Mouse (Mus musculus) MEL-GATA-1-ER (cell line): ENCODE results near the gene Dhx34.
A peak's percentile ranks its signal among the peaks of the same experiment; 100 is the strongest.

Source experiments
- DNase-seq: peaks from one replicate; pipeline ENCODE4 v3.0.0-alpha.2; 2012; ENCODE audit warnings: low read depth; ENCODE audit errors: extremely low read depth

Gene Dhx34

DNA sequence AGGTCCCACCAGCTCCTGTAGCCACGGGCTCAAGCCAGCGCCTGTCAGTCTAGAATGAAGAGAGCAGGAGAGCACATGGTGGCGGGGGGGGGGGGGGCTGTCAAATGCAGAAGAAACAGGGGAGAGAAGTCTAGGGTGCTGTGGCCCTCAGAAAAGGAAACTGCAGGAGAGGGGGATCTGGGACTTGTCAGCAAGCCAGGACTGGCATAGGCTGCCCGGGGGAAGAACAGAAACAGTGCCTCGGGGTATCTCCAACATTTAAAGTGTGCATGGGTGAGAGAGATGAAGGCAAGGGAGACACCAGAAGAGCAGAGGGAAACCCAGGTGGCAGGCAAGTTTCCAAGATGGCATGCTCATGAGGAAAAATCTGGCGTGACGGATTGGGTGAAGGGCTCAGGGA lies 59.8 kb downstream of the Dhx34 start:
- no peak for DNase-seq

DNA sequence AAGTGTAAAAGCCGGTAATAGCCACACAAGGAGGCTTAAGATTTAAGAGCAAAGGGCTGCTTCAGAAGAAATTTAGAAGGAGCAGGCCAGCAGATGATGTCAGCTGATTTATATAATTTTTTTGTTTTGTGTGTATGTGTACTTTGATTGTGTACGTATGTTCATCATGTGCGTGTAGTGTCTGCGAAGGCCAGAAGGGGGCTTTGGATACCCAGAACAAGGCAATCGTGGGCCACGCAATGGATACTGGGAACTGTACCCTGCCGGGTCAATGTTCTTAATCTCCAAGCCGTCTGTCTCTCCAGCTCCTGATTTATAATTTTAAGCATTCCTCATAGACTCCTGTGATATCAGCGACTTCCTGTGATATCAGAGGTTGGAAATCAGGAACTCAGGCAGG lies 60.5 kb downstream of the Dhx34 start:
- no peak for DNase-seq

DNA sequence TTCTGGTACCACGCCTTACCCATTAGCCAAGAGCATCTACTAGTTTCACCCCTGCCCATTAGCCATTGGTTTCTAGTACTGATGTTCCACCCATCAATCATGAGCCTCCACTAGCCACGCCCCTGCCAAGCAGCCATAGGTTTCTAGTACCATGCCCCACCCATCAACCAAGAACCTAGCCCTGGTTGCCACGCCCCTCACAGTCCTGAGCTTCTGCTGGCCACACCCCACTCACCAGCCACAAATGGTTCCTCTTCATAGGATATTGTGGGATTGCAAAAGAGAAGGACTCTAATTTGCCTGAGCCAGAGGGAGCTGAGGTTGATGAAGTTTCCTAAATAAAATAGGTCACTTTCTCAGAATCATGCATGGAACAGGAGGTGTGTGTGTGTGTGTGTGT lies 61.1 kb downstream of the Dhx34 start:
- peak; percentile 56 for DNase-seq

DNA sequence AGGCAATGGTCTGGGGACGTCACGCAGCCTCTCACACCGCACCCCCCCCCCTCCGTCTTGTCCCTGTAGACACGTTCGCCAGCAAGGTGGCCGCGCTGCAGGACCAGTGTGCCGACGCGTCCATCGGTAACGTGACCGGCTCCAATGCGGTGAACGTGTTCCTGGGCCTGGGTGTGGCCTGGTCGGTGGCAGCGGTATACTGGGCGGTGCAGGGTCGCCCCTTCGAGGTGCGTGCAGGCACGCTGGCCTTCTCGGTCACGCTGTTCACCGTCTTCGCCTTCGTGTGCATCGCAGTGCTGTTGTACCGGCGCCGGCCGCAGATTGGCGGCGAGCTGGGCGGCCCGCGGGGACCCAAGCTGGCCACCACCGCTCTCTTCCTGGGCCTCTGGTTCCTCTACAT lies 63.1 kb downstream of the Dhx34 start:
- no peak for DNase-seq

DNA sequence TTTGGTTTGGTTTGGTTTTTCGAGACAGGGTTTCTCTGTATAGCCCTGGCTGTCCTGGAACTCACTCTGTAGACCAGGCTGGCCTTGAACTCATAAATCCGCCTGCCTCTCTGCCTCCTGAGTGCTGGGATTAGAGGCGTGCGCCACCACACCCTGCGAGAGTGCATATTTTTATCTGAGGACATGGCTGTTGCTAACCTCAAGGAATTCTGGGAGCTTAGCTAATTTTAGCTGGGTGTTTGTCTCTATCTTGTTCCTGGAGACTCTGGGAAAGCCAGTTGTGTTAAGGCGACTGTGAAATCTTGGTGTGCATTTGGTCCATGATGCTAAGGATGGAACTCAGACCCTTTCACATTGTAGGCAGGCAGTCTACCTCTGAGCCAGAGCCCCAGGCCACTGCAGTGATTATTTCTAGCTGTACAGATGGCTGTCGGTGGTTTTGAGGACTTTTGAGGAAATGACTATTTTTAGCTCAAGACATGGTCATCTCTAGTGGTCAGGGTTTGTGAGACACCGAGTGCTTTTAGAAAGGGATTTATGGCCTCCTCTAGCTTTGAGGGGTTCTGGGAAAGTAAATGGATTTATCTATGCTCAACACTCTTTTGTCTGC lies 65.6 kb downstream of the Dhx34 start:
- no peak for DNase-seq

DNA sequence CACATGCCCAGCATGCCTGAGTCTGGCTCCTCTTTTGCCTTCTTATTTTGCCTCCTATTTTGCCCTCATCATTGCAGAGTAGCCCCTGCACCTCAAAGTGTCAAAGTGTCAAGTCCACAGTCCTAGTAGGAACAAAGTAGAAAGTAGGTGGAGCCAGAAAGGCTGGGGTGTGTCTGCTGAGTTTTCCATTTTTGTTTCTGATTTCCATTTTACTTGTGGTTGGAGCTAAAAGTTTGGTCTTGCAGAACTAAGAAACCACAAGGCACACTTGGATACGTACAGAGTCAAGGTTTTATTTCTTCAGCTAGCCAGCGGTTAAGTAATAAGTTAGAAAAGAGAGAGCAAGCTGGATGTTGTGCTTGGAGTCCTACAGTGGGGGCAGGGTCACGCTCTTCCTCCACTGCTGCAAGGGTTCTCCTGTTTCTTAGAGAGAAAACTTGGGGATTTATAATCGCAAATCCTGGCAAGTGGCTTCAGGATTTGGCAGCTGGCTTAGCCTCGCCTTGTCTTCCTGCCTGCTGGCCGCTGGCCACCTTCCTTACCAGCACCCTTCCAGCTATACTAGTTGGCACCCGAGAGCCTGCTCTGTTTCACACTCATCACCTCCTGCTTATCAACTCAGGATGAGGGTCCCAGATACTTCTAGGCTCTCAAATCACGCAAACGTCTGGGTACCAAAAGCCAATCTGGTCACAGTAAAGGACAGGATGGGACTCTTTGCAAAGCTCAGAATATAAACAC lies 66.5 kb downstream of the Dhx34 start:
- DNase-seq = no peak

DNA sequence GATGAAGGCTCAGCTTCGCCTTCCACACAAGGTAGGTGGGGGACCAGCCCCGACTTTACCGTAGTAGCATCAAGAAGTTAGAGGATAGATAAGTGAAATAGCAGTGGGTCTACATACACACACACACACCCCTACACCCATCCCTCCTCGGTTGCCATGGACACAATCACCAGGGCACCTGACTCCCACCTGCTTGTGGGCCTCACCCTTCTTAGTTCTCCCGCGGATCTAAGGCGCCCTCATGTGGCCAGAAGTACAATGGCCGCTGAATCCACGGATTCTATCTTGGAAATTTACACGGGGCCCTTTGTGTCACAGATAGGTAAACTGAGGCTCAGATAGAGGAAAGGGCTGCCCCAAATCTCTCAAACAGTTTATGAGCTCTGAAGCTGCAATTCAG lies 68.3 kb downstream of the Dhx34 start:
- DNase-seq = no peak

DNA sequence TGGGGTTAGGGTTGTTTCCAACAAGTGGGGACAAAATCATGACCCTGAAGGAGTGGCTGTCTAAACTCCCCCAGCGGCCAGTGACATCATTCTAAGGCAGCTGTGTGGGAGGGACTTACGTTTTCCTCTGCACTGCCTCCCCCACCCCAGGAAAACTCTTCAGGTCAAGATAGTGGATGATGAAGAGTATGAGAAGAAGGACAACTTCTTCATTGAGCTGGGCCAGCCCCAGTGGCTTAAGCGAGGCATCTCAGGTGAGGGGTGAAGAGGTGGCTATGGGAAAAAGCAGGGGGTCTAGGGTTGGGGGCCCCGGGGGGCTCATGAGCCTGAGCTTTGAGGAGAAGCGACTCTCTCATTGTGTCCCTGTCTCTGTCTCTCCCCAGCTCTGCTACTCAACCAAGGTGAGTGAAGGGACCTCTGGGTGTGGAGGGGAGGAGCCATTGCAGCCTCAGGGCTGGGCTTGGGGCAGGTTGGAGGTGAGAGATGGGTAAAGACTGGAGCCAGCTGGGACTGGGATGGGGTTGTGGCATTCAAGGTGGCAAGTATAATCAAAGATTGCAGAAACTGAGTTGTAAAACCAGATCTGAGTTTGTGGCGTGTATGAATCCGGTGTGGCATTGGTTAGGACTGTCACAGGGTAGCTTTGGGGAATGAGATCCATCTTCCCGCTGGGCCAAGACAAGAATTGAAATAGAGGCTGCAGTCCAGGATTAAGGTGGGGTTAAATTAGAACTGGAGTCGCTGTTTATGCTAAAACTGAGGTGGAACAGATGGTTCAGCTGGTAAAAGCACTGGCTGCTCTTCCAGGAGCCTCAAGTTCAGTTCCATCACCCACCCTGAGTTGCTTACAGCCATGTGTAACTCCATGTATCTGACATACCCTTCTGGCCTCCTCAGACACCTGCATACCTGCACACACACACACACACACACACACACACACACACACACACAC lies 71.4 kb downstream of the Dhx34 start:
- DNase-seq = no peak

DNA sequence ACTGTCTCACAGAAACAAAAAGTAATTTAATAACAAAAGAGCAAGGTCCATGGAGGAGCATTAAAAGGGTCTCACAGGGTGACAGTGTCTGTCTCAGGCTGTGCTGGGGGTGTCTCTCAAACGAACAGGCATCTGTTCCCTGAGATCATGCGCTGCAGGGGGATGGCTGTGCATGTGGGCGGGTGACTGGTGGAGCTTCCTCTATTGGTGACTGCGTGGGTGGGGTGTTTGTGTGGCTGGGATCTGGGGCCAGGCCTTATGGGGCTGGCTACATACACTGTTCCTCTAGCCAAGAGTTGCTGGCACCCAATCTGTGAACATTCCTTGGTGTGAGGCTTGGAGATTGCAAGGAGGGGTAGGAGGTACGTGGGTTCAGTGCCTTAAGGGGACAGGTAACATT lies 72.6 kb downstream of the Dhx34 start:
- DNase-seq = no peak

DNA sequence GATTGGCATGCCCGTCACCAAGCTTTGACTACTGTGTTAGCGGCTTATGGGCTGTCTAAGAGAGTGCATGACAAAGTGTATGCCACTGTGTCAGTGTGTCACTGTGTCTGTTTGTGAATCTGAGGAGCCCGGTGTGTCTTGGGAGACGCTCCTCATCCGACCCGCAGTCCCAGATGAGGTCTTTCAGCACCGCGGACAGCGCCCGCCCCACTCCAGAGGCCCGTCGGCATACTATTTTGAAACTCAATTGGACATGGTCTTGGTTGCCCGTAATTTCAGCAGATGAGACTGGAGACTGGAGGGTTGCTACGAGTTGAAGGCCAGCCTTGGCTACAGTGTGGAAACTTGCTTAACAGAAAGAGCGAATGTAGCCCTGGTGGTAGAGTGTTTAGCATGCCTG lies 74.2 kb downstream of the Dhx34 start:
- DNase-seq = no peak
